Mouse (Mus musculus) neural tube, embryonic 14.5 days (tissue): ENCODE measurements around the gene Dgki. TPM values are rescaled to one million over a fixed set of nuclear protein-coding genes. Genes with fewer than 3 reads are reported as not detected.
A peak's percentile ranks its signal among the peaks of the same experiment; 100 is the strongest.
"Not testable (repeated sequence)": the region's sequence is repeated elsewhere in the genome, so short reads cannot be mapped to it uniquely, and the experiment has no call there.

ENCODE experiments used
- ATAC-seq: fragments of 200-750 bp; cut with Nextera tagmentation; 2 replicates; pipeline ENCODE4 v1.8.0; 2017; ENCODE audit warnings: low read depth, mild to moderate bottlenecking, moderate TSS enrichment, moderate library complexity
- H3K27ac ChIP-seq: fragments of 300-500 bp; sonication (generic); 2 replicates; pipeline ENCODE4 v1.5.1; 2014; ENCODE audit warnings: low read depth, mild to moderate bottlenecking, control low read depth, low read length, moderate library complexity, mixed read lengths
- H3K27me3 ChIP-seq: fragments of 300-500 bp; sonication (generic); 2 replicates; pipeline ENCODE4 v1.6.1; 2014; ENCODE audit warnings: low read length; ENCODE audit not compliant: control insufficient read depth, insufficient read depth
- H3K36me3 ChIP-seq: fragments of 300-500 bp; sonication (generic); 2 replicates; pipeline ENCODE4 v1.6.1; 2014; ENCODE audit warnings: low read length, mixed read lengths; ENCODE audit not compliant: control insufficient read depth, insufficient read depth
- H3K4me1 ChIP-seq: fragments of 300-500 bp; sonication (generic); 2 replicates; pipeline ENCODE4 v1.6.1; 2014; ENCODE audit warnings: low read length; ENCODE audit not compliant: control insufficient read depth, insufficient read depth
- H3K4me2 ChIP-seq: fragments of 300-500 bp; sonication (generic); 2 replicates; pipeline ENCODE4 v1.6.1; 2014; ENCODE audit warnings: mild to moderate bottlenecking, low read depth, low read length, control low read depth
- H3K4me3 ChIP-seq: fragments of 300-500 bp; sonication (generic); 2 replicates; pipeline ENCODE4 v1.5.1; 2014; ENCODE audit warnings: low read depth, low read length, control low read depth, mixed read lengths
- H3K9ac ChIP-seq: fragments of 300-500 bp; sonication (generic); replicated peaks from 2 replicates; pipeline ENCODE4 v1.6.1; 2014; ENCODE audit warnings: low read depth, mild to moderate bottlenecking, control low read depth, low read length, mixed read lengths
- H3K9me3 ChIP-seq: fragments of 300-500 bp; sonication (generic); 2 replicates; pipeline ENCODE4 v1.6.1; 2016; ENCODE audit warnings: low read length; ENCODE audit not compliant: control insufficient read depth
- WGBS: fragments of 180-500 bp; shearing (Covaris S2); extraction: QIAGEN DNeasy Blood & Tissue Kit; methylation state at CpG from one replicate; pipeline ENCODE4 v1.1.7; 2014; 5-methylcytosine and 5-hydroxymethylcytosine counted together
- polyA plus RNA-seq: library from polyadenylated mRNA; unstranded; fragments of >200 nt; fragmentation: Nextera tagmentation; extraction: Ambion mirVana; gene quantifications from 2 replicates; pipeline ENCODE4 v1.2.1, GENCODE M21; 2014

Gene Dgki
- polyA plus RNA-seq, 1 experiment from 2014 or later = 10.5 TPM

DNA sequence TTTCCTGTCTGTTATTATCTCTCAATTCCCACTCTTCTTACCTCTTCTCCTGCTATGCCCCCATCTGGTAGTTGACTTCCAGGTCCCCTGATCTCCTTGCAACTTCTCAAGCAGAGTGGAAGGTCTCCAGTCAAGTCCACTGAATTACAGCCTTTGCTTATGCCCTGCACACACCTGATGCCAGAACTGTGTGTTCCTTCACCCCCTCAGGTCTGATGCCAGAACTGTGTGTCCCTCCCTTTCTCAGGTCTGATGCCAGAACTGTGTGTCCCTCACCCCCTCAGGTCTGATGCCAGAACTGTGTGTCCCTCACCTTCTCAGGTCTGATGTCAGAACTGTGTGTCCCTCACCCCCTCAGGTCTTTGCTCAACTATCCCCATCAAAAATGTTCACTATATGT is 161.2 kb downstream of the Dgki start:
- H3K9ac ChIP-seq = no peak overlapping the region
- H3K4me2 ChIP-seq = no peak overlapping the region
- H3K4me1 ChIP-seq = 0 out of 2 replicates have a peak, but pooled peaks cover 4% of the 10 kb centered on the region
- H3K9me3 ChIP-seq = no peaks in the 10 kb centered on the region
- no peak overlapping the region for H3K27ac ChIP-seq
- H3K4me3 ChIP-seq = no peak overlapping the region
- no peaks in the 10 kb centered on the region for H3K36me3 ChIP-seq
- no peaks in the 10 kb centered on the region for H3K27me3 ChIP-seq
- ATAC-seq = no peak

GRCm38 (mm10) chr6:37131257-37131656 is 168.7 kb downstream of the Dgki start:
- H3K4me2 ChIP-seq = no peak overlapping the region
- no peaks in the 10 kb centered on the region for H3K9me3 ChIP-seq
- no peaks in the 10 kb centered on the region for H3K27me3 ChIP-seq
- no peak overlapping the region for H3K9ac ChIP-seq
- no peak for ATAC-seq
- H3K36me3 ChIP-seq = no peaks in the 10 kb centered on the region
- WGBS = 64% methylated on average over 4 of the region's 4 CpGs
- no peaks in the 10 kb centered on the region for H3K4me1 ChIP-seq
- H3K4me3 ChIP-seq = no peak overlapping the region
- no peak overlapping the region for H3K27ac ChIP-seq

- 93% methylated on average over 19 of the region's 19 CpGs for WGBS
- Histone ChIP-seq H3K36me3 (no peaks in the 10 kb centered on the region), H3K4me1 (no peaks in the 10 kb centered on the region), H3K27ac (no peak overlapping the region), H3K27me3 (no peaks in the 10 kb centered on the region), H3K9me3 (no peaks in the 10 kb centered on the region), H3K9ac (no peak overlapping the region), H3K4me2 (no peak overlapping the region), H3K4me3 (no peak overlapping the region)
- ATAC-seq = no peak
Measured at GRCm38 (mm10) chr6:37120417-37121154, 179.4 kb downstream of the Dgki start.

GRCm38 (mm10) chr6:37119205-37119604 is 180.8 kb downstream of the Dgki start:
- H3K4me2 ChIP-seq = no peak overlapping the region
- no peaks in the 10 kb centered on the region for H3K9me3 ChIP-seq
- H3K4me3 ChIP-seq = no peak overlapping the region
- ATAC-seq = no peak
- no peak overlapping the region for H3K9ac ChIP-seq
- H3K27ac ChIP-seq = no peak overlapping the region
- no peaks in the 10 kb centered on the region for H3K4me1 ChIP-seq
- H3K36me3 ChIP-seq = no peaks in the 10 kb centered on the region
- WGBS = 89% methylated on average over 3 of the region's 3 CpGs
- no peaks in the 10 kb centered on the region for H3K27me3 ChIP-seq

GRCm38 (mm10) chr6:37113048-37113447 is 186.9 kb downstream of the Dgki start:
- ATAC-seq = no peak
- Histone ChIP-seq H3K9ac (no peak overlapping the region), H3K27ac (no peak overlapping the region), H3K27me3 (no peaks in the 10 kb centered on the region), H3K4me1 (no peaks in the 10 kb centered on the region), H3K4me3 (no peak overlapping the region), H3K36me3 (no peaks in the 10 kb centered on the region), H3K4me2 (no peak overlapping the region), H3K9me3 (no peaks in the 10 kb centered on the region)
- 91% methylated on average over 4 of the region's 4 CpGs for WGBS

DNA sequence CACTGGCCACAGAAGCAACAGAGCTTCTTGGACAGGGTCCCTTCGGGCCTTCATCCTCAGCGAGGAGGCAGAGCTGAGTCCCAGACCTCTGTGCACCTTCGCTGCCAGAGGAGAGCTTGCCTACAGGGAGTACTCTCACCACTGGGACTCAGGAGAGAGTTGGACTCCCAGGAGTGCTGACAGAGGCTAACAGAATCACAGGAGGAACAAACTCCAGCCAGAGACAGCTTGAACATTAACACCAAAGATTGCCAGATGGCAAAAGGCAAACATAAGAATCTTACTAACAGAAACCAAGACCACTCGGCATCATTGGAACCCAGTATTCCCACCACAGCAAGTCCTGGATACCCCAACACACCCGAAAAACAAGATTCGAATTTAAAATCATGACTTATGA is 193.7 kb downstream of the Dgki start:
- H3K36me3 ChIP-seq, H3K27me3 ChIP-seq, H3K4me3 ChIP-seq, ATAC-seq, H3K27ac ChIP-seq, H3K9me3 ChIP-seq, H3K9ac ChIP-seq, H3K4me2 ChIP-seq, H3K4me1 ChIP-seq: not testable (repeated sequence)
- WGBS = 91% methylated on average over 6 of the region's 6 CpGs

DNA sequence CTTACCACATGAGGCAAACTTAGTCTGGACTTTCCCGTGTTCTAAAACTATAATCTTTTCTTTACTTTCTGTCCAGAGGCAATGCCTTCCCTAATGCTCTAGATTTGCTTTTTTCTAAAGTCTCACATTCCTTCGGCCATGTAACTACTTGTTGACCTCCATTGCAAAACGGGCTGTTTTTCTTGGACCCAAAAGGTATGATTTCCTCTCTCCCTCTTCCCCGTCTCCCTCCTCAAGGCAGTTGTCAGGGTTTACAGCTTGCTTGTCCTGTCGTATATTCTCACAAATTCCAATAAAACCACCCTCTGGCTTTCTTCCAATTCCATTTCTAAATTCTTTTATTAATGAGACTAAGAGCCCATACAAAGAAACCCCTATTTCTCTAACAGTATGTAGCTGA is 199.6 kb downstream of the Dgki start:
- H3K9me3 ChIP-seq = no peaks in the 10 kb centered on the region
- H3K9ac ChIP-seq = no peak overlapping the region
- H3K4me2 ChIP-seq = no peak overlapping the region
- 78% methylated on average over 5 of the region's 5 CpGs for WGBS
- no peaks in the 10 kb centered on the region for H3K36me3 ChIP-seq
- no peak overlapping the region for H3K27ac ChIP-seq
- H3K27me3 ChIP-seq = no peaks in the 10 kb centered on the region
- no peaks in the 10 kb centered on the region for H3K4me1 ChIP-seq
- no peak for ATAC-seq
- H3K4me3 ChIP-seq = no peak overlapping the region

DNA sequence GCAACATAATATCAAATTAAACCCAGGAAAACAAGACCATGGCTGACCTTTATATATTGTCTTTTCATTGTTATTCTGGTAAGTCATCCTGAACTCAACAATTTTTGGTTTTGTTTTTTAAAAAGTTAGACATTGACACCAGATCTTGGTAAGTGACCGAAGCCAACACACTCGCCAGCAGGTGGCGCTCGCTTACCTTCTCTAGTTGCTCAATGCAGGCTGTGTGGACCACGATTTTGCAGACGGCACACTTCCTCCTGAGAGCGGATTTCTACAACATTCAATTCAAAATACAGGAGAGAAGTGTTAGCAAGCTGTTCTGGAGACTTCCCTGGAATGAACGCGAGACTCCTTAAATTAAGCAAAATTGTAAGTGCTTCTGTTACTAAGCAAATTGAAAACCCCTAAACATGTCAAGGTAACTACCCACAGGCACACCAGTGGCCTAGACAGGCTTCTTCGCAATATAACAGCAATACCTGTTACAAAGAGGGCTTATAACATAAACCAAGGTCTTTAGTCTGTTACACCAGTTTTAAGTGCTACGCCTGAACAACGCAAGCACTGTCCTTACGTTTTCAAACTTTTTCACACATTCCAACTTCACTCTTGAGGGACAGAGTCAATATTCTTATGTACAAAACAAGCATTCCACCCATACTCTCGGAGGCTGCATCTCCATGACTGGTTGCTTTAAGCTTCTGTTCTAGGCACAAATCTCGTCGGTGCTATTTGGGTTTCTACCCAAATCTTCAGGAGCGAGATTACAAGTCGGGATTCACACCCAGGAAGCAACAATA is 202.4 kb downstream of the Dgki start:
- Histone ChIP-seq H3K9ac (no peak overlapping the region), H3K36me3 (no peaks in the 10 kb centered on the region), H3K4me2 (no peak overlapping the region), H3K27me3 (no peaks in the 10 kb centered on the region), H3K27ac (no peak overlapping the region), H3K4me1 (no peaks in the 10 kb centered on the region), H3K9me3 (no peaks in the 10 kb centered on the region), H3K4me3 (no peak overlapping the region)
- WGBS = 52% methylated on average over 18 of the region's 18 CpGs
- peak; percentile 81 for ATAC-seq

DNA sequence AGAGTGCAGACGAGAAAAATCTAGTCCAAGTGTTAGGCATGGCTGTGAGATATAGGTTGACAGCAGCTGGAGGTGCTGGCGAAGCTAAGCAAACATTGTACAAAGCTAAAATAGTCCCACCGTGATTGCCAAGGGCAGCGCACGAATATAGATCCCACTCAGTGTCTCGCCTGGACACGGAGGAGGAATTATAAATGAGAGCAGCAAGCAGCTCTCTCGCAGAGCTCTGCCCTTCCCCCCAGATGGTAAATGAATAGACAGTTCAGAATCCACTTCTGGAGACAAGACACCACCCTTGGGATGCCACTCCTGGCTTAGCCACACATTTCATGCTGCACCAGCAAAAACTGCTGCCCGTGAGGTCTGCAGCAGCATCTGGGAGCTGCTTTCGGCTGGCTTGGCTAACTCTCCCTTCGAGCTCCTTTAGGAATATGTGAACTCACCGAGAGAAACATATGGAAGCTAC is 203.1 kb downstream of the Dgki start:
- WGBS = 45% methylated on average over 12 of the region's 12 CpGs
- Histone ChIP-seq H3K4me3 (no peak overlapping the region), H3K4me2 (no peak overlapping the region), H3K27ac (no peak overlapping the region), H3K36me3 (no peaks in the 10 kb centered on the region), H3K9me3 (no peaks in the 10 kb centered on the region), H3K9ac (no peak overlapping the region), H3K27me3 (no peaks in the 10 kb centered on the region), H3K4me1 (no peaks in the 10 kb centered on the region)
- peak; percentile 52; the same call in 1 of the 2 replicates for ATAC-seq
